Mouse (Mus musculus) cortical plate, adult 2 months (tissue): Measurements from ENCODE around the gene Gm42791. TPM values are rescaled to one million over a fixed set of nuclear protein-coding genes. Genes with fewer than 3 reads are reported as not detected.

Experiments used
- H3K27ac ChIP-seq: fragments of 200-500 bp; 2 replicates; pipeline ENCODE4 v1.5.1; 2012; ENCODE audit warnings: low read length, control low read depth, inconsistent platforms; ENCODE audit not compliant: insufficient read depth
- H3K4me1 ChIP-seq: fragments of 200-500 bp; 2 replicates; pipeline ENCODE4 v1.6.1; 2011; ENCODE audit warnings: low read length; ENCODE audit not compliant: control insufficient read depth, insufficient read depth
- H3K4me3 ChIP-seq: fragments of 200-500 bp; 2 replicates; pipeline ENCODE4 v1.5.1; 2011; ENCODE audit warnings: mild to moderate bottlenecking, low read length, control low read depth; ENCODE audit not compliant: insufficient read depth
- CTCF ChIP-seq: fragments of 200-500 bp; IDR thresholded peaks from 2 replicates; pipeline ENCODE4 v1.5.1; 2011; ENCODE audit warnings: mild to moderate bottlenecking, control low read depth, low read length; ENCODE audit not compliant: insufficient read depth; ENCODE audit errors: extremely low read depth
- POLR2A ChIP-seq: fragments of 200-500 bp; IDR thresholded peaks from 2 replicates; pipeline ENCODE4 v1.6.1; 2011; ENCODE audit warnings: mild to moderate bottlenecking, low read length, control low read depth; ENCODE audit not compliant: insufficient read depth; ENCODE audit errors: extremely low read depth
- polyA plus RNA-seq: library from polyadenylated mRNA; depleted of rRNA; stranded (reverse); fragments of >200 nt; gene quantifications from 2 replicates; pipeline ENCODE4 v1.2.3, GENCODE M21; 2012

Gm42791 gene
- polyA plus RNA-seq, 1 experiment: not detected

DNA sequence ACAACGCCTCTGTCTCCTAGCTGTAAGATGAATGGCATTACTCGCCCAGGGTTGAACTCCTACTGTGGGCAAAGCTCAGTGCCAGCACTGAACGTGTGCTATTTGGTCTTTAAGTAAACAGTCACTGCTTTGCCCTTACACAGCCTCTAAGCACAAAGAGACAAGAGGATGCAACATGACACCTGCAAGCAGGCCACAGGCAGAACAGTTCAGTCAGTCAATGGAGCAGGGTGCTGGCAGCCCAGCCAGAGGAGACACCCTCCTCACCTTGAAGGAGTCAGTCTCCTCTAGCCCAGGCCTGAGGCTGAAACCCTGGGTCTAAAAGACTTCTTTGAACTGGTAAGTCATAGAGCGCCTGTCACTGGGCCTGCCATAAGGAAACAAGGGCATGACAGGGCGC, 76.9 kb downstream of the Gm42791 start:
- H3K27ac ChIP-seq: no peak overlapping the region
- TF ChIP-seq CTCF: no peak
- TF ChIP-seq POLR2A: no peak

GRCm38 (mm10) chr5:148916775-148917174, 78.2 kb downstream of the Gm42791 start:
- TF ChIP-seq POLR2A (no peak), CTCF (no peak)
- Histone ChIP-seq H3K27ac (no peak overlapping the region), H3K4me3 (no peak overlapping the region), H3K4me1 (no peaks in the 10 kb centered on the region)

More for the DNA sequence above, 76.9 kb downstream of the Gm42791 start:
- Histone ChIP-seq H3K4me3 (no peak overlapping the region), H3K4me1 (no peaks in the 10 kb centered on the region)

DNA sequence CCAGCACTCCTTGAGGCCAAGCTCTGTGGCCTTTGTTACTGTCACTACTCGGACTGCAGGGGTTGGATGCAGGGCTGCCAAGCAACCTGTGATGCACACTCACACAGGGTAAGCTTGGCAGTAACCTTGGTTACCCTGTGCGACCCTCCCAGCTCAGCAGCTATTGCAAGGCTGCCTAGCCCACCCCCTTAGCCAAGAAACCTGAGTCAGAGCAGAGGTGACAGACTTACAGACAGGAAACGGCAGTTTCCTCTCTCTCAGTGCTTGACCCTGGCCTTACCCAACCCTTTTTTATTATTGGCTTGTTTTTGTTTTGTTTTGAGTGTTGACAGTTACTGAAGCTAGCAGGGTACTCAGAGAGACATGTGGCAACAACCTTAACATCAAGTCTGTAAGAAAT, 82.7 kb downstream of the Gm42791 start:
- no peak overlapping the region for H3K4me3 ChIP-seq
- no peak overlapping the region for H3K27ac ChIP-seq
- TF ChIP-seq CTCF (no peak), POLR2A (no peak)
- no peaks in the 10 kb centered on the region for H3K4me1 ChIP-seq

- H3K4me3 ChIP-seq: no peak overlapping the region
- H3K4me1 ChIP-seq: peaks cover 1% of the 10 kb centered on the region; the same call in 1 of the 2 replicates
- TF ChIP-seq CTCF (no peak), POLR2A (no peak)
- no peak overlapping the region for H3K27ac ChIP-seq
Measured at GRCm38 (mm10) chr5:148910066-148910465, 84.9 kb downstream of the Gm42791 start.

DNA sequence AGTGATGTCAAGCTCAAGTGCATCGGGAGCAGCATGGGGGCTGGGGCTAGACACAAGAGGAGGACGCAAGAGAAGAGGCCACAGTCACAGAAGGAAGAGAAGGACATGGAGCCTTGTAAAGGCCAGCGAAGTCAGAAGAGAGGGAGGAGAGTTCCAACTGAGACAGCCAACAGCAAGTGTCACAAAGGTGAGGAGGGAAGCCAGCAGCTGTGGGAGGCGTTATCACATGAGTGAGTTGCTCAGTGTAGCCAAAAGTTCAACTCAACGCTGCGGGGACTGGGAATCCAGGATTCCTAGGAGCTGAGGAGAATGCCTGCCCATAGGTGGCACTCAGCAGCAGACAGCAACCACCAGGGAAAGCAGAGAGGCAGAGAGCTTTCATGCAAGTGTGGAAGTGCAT, 85.5 kb downstream of the Gm42791 start:
- H3K4me3 ChIP-seq: no peak overlapping the region
- TF ChIP-seq POLR2A: no peak
- TF ChIP-seq CTCF: peak; percentile 46
- H3K27ac ChIP-seq: peak overlapping the region; percentile 53; the same call in 1 of the 2 replicates
- peaks cover 1% of the 10 kb centered on the region; the same call in 1 of the 2 replicates for H3K4me1 ChIP-seq

DNA sequence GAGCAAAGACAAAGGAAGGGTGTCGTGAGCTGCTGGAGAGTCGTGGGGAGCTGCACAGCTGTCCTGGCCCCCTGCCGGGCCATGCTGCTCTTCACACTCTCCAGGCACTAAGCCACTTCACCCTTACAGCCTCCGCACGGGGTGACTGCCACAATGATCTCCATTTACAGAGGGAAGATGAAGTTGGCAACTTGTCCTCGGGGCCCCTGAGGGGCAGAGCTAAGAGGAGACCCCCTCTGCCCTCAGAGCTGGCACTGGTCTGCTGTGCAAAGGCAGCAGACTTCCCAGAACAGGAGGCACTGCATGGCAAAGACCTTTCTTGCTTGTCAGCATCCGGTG, 85.9 kb downstream of the Gm42791 start:
- H3K27ac ChIP-seq: peak overlapping the region; percentile 53; the same call in 1 of the 2 replicates
- H3K4me3 ChIP-seq: no peak overlapping the region
- peaks cover 1% of the 10 kb centered on the region; the same call in 1 of the 2 replicates for H3K4me1 ChIP-seq
- TF ChIP-seq CTCF (no peak), POLR2A (no peak)

GRCm38 (mm10) chr5:148908191-148909056, 86.5 kb downstream of the Gm42791 start:
- TF ChIP-seq POLR2A (no peak), CTCF (no peak)

GRCm38 (mm10) chr5:148906305-148906704, 88.6 kb downstream of the Gm42791 start:
- H3K27ac ChIP-seq: no peak overlapping the region
- no peak for TF ChIP-seq POLR2A
- TF ChIP-seq CTCF: no peak
- H3K4me1 ChIP-seq: peaks cover 1% of the 10 kb centered on the region; the same call in 1 of the 2 replicates
- no peak overlapping the region for H3K4me3 ChIP-seq

More at GRCm38 (mm10) chr5:148908191-148909056, 86.5 kb downstream of the Gm42791 start:
- H3K27ac ChIP-seq: no peak overlapping the region
- no peak overlapping the region for H3K4me3 ChIP-seq
- peaks cover 1% of the 10 kb centered on the region; the same call in 1 of the 2 replicates for H3K4me1 ChIP-seq

DNA sequence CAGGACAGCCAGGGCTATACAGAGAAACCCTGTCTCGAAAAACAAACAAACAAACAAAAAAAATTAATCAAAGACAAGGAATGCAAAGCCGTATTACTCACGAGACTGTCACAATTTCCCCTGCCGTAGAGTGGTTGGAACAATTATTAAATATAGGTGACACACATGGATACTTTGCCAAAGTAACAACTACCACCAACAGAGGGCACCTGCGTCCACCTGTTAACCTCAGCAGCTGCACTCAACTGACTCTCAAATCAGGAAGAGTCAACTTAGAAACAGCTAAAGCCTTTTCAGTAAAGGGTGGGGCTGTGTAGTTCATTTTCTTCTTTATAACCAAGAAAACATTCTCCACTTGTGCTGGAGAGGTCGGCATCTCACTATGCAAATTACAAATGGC, 90.1 kb downstream of the Gm42791 start:
- TF ChIP-seq POLR2A: no peak
- TF ChIP-seq CTCF: peak; percentile 38; the same call in 1 of the 2 replicates
- no peak overlapping the region for H3K4me3 ChIP-seq
- no peak overlapping the region for H3K27ac ChIP-seq
- peaks cover 1% of the 10 kb centered on the region; the same call in 1 of the 2 replicates for H3K4me1 ChIP-seq

DNA sequence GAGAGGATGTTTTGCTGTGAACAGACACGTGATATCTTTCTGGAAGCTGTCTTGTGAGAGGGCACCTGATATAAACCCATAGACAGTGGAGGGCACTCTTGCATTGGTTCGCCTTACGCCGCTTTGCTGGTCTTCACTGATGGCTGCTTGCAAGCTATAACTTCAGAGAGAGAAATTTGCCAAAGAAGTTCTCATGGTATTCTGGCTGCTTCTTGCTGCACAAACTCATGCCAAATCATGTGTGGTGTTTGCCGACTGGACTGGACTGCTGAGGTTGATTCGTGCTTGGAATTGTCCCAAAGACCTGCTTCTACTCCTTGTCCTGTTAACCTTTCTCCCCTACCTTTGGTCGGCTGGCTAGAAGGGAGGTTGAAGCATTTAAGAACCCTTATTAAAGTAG, 95.6 kb downstream of the Gm42791 start:
- TF ChIP-seq CTCF (no peak), POLR2A (no peak)
- H3K4me3 ChIP-seq: no peak overlapping the region
- H3K27ac ChIP-seq: no peak overlapping the region
- H3K4me1 ChIP-seq: peaks cover 5% of the 10 kb centered on the region; the same call in 1 of the 2 replicates

- H3K27ac ChIP-seq: no peak overlapping the region
- H3K4me3 ChIP-seq: no peak overlapping the region
Measured at GRCm38 (mm10) chr5:148897941-148898417, 97.0 kb downstream of the Gm42791 start.

More at GRCm38 (mm10) chr5:148897941-148898417, 97.0 kb downstream of the Gm42791 start:
- peaks cover 5% of the 10 kb centered on the region; the same call in 1 of the 2 replicates for H3K4me1 ChIP-seq
- TF ChIP-seq CTCF: no peak
- no peak for TF ChIP-seq POLR2A
